Mouse (Mus musculus): ENCODE data around the gene Creg2. TPM values are rescaled to one million over a fixed set of nuclear protein-coding genes. Genes with fewer than 3 reads are reported as not detected.
A peak's percentile ranks its signal among the peaks of the same experiment; 100 is the strongest.

Creg2 gene
- polyA plus RNA-seq, 2 experiments: 0.01 TPM; not detected in 1

DNA sequence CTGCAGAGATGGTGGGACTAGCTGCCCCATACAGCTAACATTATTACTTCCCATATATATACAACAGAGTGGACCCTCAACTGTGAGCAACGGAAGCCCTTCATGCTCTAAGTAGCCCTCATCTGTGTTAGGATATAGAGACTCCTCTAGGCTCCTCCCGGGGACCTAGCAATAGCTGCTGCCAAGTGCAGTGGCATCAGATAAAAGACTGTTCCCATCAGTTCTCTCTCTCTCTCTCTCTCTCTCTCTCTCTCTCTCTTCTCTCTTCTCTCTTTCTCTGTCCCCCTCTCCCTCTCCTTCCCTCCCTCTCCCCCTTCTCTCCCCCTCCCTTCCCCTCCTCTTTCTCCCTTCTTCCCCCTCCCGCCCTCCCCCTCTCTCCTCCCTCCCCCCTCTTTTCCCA, 70.1 kb downstream of the Creg2 start:
- no peaks in the 10 kb centered on the region for H3K9me3 ChIP-seq (ENCODE audit: control insufficient read depth, low read length)

DNA sequence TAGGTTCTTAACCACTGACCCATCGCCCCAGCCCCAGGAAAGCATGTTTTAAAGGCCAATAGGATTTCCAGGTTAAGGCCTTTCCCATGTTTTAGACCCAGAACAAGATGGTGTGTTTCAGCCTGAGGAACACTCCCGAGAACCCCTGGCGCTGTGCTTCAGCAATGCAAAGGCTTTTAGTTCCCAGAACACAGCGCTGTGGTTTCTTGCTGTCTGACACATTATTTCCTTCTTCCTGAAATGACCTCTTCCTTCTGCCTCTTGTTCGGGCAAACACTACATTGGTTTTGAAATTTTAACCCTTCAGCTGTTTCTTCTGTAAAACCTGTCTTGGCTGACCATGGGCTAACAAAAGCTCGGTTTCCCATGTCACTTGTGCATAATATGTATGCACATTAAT, 72.1 kb downstream of the Creg2 start:
- no peaks in the 10 kb centered on the region for H3K27me3 ChIP-seq (ENCODE audit: control insufficient read depth, insufficient read depth, low read length)
- H3K4me1 ChIP-seq (replicated peaks; ENCODE audit: control insufficient read depth in 2 of 2, insufficient read depth in 2 of 2, low read length in 1 of 2): peaks cover 10 to 18% of the 10 kb centered on the region in 2 experiments
- no peak overlapping the region for H3K27ac ChIP-seq
- H3K4me2 ChIP-seq (ENCODE audit: low read depth): no peak overlapping the region
- TF ChIP-seq EP300 (IDR thresholded peaks at IDR 0.05; ENCODE audit: low read depth) (no peak), CTCF (IDR thresholded peaks at IDR 0.05; ENCODE audit: low read depth) (no peak)
- H3K9me3 ChIP-seq (ENCODE audit: control insufficient read depth, low read length): no peaks in the 10 kb centered on the region
- H3K36me3 ChIP-seq (replicated peaks; ENCODE audit: control insufficient read depth, insufficient read depth, low read depth): no peaks in the 10 kb centered on the region
- ATAC-seq (ENCODE audit: insufficient read depth): no peak
- 27% methylated on average over 6 of the region's 6 CpGs for WGBS (ENCODE audit: insufficient replicate concordance)
- H3K9ac ChIP-seq (replicated peaks): no peak overlapping the region
- H3K4me3 ChIP-seq (ENCODE audit: insufficient read depth in 1 of 2, low read depth in 2 of 2, low read length in 2 of 2): no peak overlapping the region
- no peak for DNase-seq (ENCODE audit: low read depth in 3 of 3, low spot score in 3 of 3)

More for the DNA sequence above, 70.1 kb downstream of the Creg2 start:
- DNase-seq (ENCODE audit: low read depth in 3 of 3, low spot score in 3 of 3) (no peak), ATAC-seq (ENCODE audit: insufficient read depth) (no peak)
- TF ChIP-seq CTCF (IDR thresholded peaks at IDR 0.05; ENCODE audit: low read depth) (no peak), EP300 (IDR thresholded peaks at IDR 0.05; ENCODE audit: low read depth) (no peak)
- Histone ChIP-seq H3K27ac (no peak overlapping the region), H3K9ac (replicated peaks) (no peak overlapping the region), H3K27me3 (ENCODE audit: control insufficient read depth, insufficient read depth, low read length) (no peaks in the 10 kb centered on the region), H3K4me3 (ENCODE audit: insufficient read depth in 1 of 2, low read depth in 2 of 2, low read length in 2 of 2) (no peak overlapping the region), H3K4me1 (replicated peaks; ENCODE audit: control insufficient read depth in 2 of 2, insufficient read depth in 2 of 2, low read length in 1 of 2) (peaks cover 0 to 8% of the 10 kb centered on the region in 2 experiments; a peak in 2 of 4 replicates), H3K36me3 (replicated peaks; ENCODE audit: control insufficient read depth, insufficient read depth, low read depth) (no peaks in the 10 kb centered on the region), H3K4me2 (ENCODE audit: low read depth) (no peak overlapping the region)
- 34% methylated on average over 2 of the region's 3 CpGs for WGBS (ENCODE audit: insufficient replicate concordance)

DNA sequence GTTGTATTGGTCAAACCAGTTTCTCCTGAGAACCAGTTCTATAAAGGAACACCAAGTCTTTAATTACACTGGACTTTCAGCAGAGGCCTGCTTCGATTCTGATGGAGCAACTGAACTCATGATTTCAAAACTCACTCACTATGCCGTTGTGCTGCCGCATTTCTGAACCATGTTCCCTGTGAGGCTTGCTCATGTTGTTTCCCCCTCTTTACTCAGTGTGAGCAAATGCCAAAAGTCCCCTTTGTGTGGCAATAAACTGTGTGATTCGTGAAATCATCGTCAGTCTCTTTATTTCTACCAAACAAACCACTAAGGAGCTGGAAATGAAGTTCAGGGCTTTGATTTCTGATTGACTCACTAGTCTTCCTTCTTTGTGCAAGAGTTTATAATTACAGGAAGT, 72.8 kb downstream of the Creg2 start:
- DNase-seq (ENCODE audit: low read depth in 3 of 3, low spot score in 3 of 3) (peak in 1 of 3 experiments; percentile 49), ATAC-seq (ENCODE audit: insufficient read depth) (no peak)
- Histone ChIP-seq H3K9ac (replicated peaks) (no peak overlapping the region), H3K4me1 (replicated peaks; ENCODE audit: control insufficient read depth in 2 of 2, insufficient read depth in 2 of 2, low read length in 1 of 2) (peaks cover 14 to 18% of the 10 kb centered on the region in 2 experiments), H3K9me3 (ENCODE audit: control insufficient read depth, low read length) (no peaks in the 10 kb centered on the region), H3K4me2 (ENCODE audit: low read depth) (no peak overlapping the region), H3K27me3 (ENCODE audit: control insufficient read depth, insufficient read depth, low read length) (no peaks in the 10 kb centered on the region), H3K4me3 (ENCODE audit: insufficient read depth in 1 of 2, low read depth in 2 of 2, low read length in 2 of 2) (no peak overlapping the region), H3K27ac (no peak overlapping the region), H3K36me3 (replicated peaks; ENCODE audit: control insufficient read depth, insufficient read depth, low read depth) (no peaks in the 10 kb centered on the region)
- TF ChIP-seq CTCF (IDR thresholded peaks at IDR 0.05; ENCODE audit: low read depth) (no peak), EP300 (IDR thresholded peaks at IDR 0.05; ENCODE audit: low read depth) (no peak)
- WGBS (ENCODE audit: insufficient replicate concordance): 48% methylated on average over 5 of the region's 5 CpGs

DNA sequence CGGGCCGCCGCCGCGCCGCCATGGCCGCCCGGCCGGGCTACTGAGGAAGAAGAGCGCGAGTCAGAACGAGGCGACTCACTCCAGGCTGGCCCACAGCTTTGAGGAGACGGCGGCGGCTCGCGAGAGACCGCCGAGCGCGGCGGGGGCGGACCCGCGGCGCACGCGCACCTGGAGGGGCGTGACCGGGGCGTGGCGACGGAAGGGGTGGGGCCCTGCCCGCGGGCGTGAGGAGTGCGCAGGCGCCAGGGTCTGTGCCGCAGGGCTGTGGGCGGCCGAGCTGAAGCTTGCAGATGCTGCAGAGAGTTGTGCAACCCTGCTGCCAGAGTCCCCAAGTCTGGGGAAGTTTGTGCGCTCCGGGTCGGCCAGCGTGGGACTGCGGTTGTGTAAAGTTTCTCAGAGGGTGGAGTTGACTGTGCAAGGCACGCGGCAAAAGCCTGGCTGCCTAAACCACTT, 74.0 kb downstream of the Creg2 start, which contains the start of gene Rnf149:
Gene Rnf149, minus strand, starts transcription at position 153 of the 453 bp plus-strand sequence.
- Histone ChIP-seq H3K36me3 (replicated peaks; ENCODE audit: control insufficient read depth, insufficient read depth, low read depth) (no peaks in the 10 kb centered on the region), H3K9me3 (ENCODE audit: control insufficient read depth, low read length) (no peaks in the 10 kb centered on the region), H3K4me1 (replicated peaks; ENCODE audit: control insufficient read depth in 2 of 2, insufficient read depth in 2 of 2, low read length in 1 of 2) (peaks cover 14 to 18% of the 10 kb centered on the region in 2 experiments), H3K9ac (replicated peaks) (peak within 1 kb of the TSS; percentile 74), H3K27me3 (ENCODE audit: control insufficient read depth, insufficient read depth, low read length) (no peaks in the 10 kb centered on the region), H3K27ac (peak within 1 kb of the TSS; percentile 45), H3K4me3 (ENCODE audit: insufficient read depth in 1 of 2, low read depth in 2 of 2, low read length in 2 of 2) (peak within 1 kb of the TSS; percentile 76 to 88), H3K4me2 (ENCODE audit: low read depth) (peak within 1 kb of the TSS; percentile 86)
- TF ChIP-seq CTCF (IDR thresholded peaks at IDR 0.05; ENCODE audit: low read depth): no peak
- TF ChIP-seq EP300 (IDR thresholded peaks at IDR 0.05; ENCODE audit: low read depth): no peak
- ATAC-seq (ENCODE audit: insufficient read depth) (peak; percentile 92), DNase-seq (ENCODE audit: low read depth in 3 of 3, low spot score in 3 of 3) (peak; percentile 69 to 75 (median 71))
- WGBS (ENCODE audit: insufficient replicate concordance): under 1% methylated on average over 49 of the region's 49 CpGs

DNA sequence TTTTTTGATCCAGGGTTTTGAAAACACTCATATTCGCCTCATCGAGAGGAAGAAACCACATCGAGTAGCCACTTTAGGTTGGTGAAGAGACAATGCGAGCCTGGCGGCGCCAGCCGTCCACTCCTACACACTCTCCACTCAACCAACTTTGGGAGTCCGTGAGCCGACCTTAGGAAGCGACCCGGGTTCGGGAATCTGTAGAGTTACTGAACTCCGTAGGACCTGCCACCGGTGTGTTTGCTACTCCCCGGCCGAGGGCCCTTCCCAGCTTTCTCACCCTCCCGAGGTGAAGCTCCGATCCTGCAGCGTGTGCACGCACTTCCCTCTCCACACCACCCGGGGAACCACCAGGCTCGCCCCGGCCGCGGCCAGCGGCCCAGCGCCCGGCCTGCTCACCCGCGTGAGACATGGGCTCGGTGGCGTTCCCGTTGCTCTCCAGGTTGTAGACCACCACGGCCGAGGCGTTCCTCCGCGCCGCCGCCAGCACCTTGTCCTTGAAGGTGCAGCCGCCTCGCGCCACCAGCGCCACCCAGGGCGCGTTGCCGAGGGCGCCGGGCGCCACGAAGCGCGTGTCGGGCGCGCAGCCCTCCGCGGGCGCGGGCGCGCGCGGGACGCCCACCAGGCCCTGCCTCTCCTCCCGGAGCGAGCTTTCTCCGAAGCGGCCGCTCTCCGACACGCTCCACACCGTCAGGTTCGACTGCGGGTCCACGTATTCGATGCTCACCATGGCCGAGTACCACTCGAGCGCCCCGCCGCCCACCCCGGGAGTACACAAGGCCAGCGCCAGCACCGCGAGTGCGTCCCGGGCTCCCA, 74.6 kb downstream of the Creg2 start:
- Histone ChIP-seq H3K4me3 (ENCODE audit: insufficient read depth in 1 of 2, low read depth in 2 of 2, low read length in 2 of 2) (peak overlapping the region; percentile 76 to 88), H3K9ac (replicated peaks) (peak overlapping the region; percentile 74), H3K36me3 (replicated peaks; ENCODE audit: control insufficient read depth, insufficient read depth, low read depth) (no peaks in the 10 kb centered on the region), H3K4me1 (replicated peaks; ENCODE audit: control insufficient read depth in 2 of 2, insufficient read depth in 2 of 2, low read length in 1 of 2) (peaks cover 14 to 20% of the 10 kb centered on the region in 2 experiments), H3K27ac (peak overlapping the region; percentile 45), H3K27me3 (ENCODE audit: control insufficient read depth, insufficient read depth, low read length) (no peaks in the 10 kb centered on the region), H3K9me3 (ENCODE audit: control insufficient read depth, low read length) (no peaks in the 10 kb centered on the region), H3K4me2 (ENCODE audit: low read depth) (peak overlapping the region; percentile 86)
- ATAC-seq (ENCODE audit: insufficient read depth) (peak; percentile 65), DNase-seq (ENCODE audit: low read depth in 3 of 3, low spot score in 3 of 3) (peak; percentile 13 to 32 (median 14))
- under 1% methylated on average over 88 of the region's 88 CpGs for WGBS (ENCODE audit: insufficient replicate concordance)
- TF ChIP-seq CTCF (IDR thresholded peaks at IDR 0.05; ENCODE audit: low read depth): no peak
- TF ChIP-seq EP300 (IDR thresholded peaks at IDR 0.05; ENCODE audit: low read depth): no peak
